Mouse (Mus musculus) midbrain, embryonic 13.5 days (tissue): Measurements from ENCODE around the gene Dnah6. TPM values are rescaled to one million over a fixed set of nuclear protein-coding genes. Genes with fewer than 3 reads are reported as not detected.

Experiments used
- ATAC-seq: fragments of 200-750 bp; cut with Nextera tagmentation; 2 replicates; pipeline ENCODE4 v1.8.0; 2017; ENCODE audit warnings: mild to moderate bottlenecking, moderate TSS enrichment, moderate library complexity
- H3K27ac ChIP-seq: fragments of 300-500 bp; sonication (generic); 2 replicates; pipeline ENCODE4 v1.5.1; 2015; ENCODE audit warnings: inconsistent platforms, mild to moderate bottlenecking, moderate library complexity
- H3K27me3 ChIP-seq: fragments of 300-500 bp; sonication (generic); 2 replicates; pipeline ENCODE4 v1.6.1; 2015; ENCODE audit warnings: mild to moderate bottlenecking, inconsistent platforms
- H3K36me3 ChIP-seq: fragments of 300-500 bp; sonication (generic); 2 replicates; pipeline ENCODE4 v1.6.1; 2015; ENCODE audit warnings: mild to moderate bottlenecking, inconsistent platforms
- H3K4me1 ChIP-seq: fragments of 300-500 bp; sonication (generic); replicated peaks from 2 replicates; pipeline ENCODE4 v1.6.1; 2015; ENCODE audit warnings: inconsistent platforms
- H3K4me2 ChIP-seq: fragments of 300-500 bp; sonication (generic); replicated peaks from 2 replicates; pipeline ENCODE4 v1.6.1; 2015; ENCODE audit warnings: moderate library complexity, mild to moderate bottlenecking, inconsistent platforms
- H3K4me3 ChIP-seq: fragments of 300-500 bp; sonication (generic); replicated peaks from 2 replicates; pipeline ENCODE4 v1.5.1; 2015; ENCODE audit warnings: mild to moderate bottlenecking, inconsistent platforms
- H3K9ac ChIP-seq: fragments of 300-500 bp; sonication (generic); replicated peaks from 2 replicates; pipeline ENCODE4 v1.6.1; 2015; ENCODE audit warnings: mild to moderate bottlenecking, inconsistent platforms
- H3K9me3 ChIP-seq: fragments of 300-500 bp; sonication (generic); 2 replicates; pipeline ENCODE4 v1.6.1; 2016; ENCODE audit warnings: mild to moderate bottlenecking, inconsistent platforms
- WGBS: fragments of 180-500 bp; shearing (Covaris S2); methylation state at CpG from one replicate; pipeline ENCODE4 v1.1.7; 2015; 5-methylcytosine and 5-hydroxymethylcytosine counted together
- polyA plus RNA-seq: library from polyadenylated mRNA; unstranded; fragments of >200 nt; fragmentation: Nextera tagmentation; extraction: Ambion mirVana; gene quantifications from 2 replicates; pipeline ENCODE4 v1.2.1, GENCODE M21; 2015

Dnah6 gene
- polyA plus RNA-seq, 1 experiment from 2014 or later, result 0.17 TPM

DNA sequence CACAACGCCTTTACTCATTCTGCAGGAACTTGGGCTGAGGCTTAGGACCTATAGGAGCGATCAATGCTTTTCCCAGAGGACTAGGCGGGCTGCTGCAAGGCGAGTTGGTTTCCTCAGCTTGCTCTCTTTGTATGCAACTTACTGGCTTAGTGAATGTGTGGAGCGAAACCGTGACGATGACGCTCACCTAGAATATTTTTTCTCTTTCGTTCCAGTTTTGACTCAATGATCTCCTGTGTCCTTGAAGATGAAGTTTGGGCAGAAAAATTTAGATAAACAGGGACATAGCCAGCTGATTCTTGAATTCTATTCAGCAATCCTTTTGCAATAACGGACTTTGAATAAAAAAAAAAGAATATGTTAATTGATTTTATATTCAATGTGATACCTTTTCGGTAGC lies 101.1 kb downstream of the Dnah6 start:
- 79% methylated on average over 11 of the region's 11 CpGs for WGBS
- no peak overlapping the region for H3K4me2 ChIP-seq
- no peak overlapping the region for H3K27ac ChIP-seq
- H3K4me3 ChIP-seq, result no peak overlapping the region
- no peaks in the 10 kb centered on the region for H3K27me3 ChIP-seq
- H3K4me1 ChIP-seq, result no peaks in the 10 kb centered on the region
- no peak for ATAC-seq
- no peak overlapping the region for H3K9ac ChIP-seq
- H3K9me3 ChIP-seq, result no peaks in the 10 kb centered on the region
- no peaks in the 10 kb centered on the region for H3K36me3 ChIP-seq

DNA sequence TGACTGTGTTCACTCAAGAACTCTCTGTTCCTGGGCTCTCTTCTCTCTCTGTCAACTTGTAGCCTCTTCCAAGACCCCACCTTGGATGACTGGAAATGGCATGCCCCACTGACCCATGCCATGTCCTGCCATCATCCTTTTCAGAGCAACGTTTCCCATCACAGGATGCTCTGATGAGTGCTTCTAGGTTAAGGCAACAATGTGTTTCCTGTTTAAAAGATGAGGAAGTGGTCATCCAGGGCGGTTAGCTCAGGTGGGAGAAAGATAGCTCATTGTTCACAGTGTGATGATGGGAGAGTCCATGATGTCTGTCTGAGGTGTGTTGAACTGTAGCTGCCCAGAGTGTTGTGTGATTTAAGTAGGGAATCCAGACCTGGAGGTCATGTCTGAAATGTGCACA lies 107.6 kb downstream of the Dnah6 start:
- no peak overlapping the region for H3K4me2 ChIP-seq
- no peak for ATAC-seq
- no peak overlapping the region for H3K27ac ChIP-seq
- H3K4me1 ChIP-seq, result no peaks in the 10 kb centered on the region
- no peak overlapping the region for H3K9ac ChIP-seq
- H3K4me3 ChIP-seq, result no peak overlapping the region
- H3K36me3 ChIP-seq, result no peaks in the 10 kb centered on the region
- H3K27me3 ChIP-seq, result no peaks in the 10 kb centered on the region
- no peaks in the 10 kb centered on the region for H3K9me3 ChIP-seq
- 81% methylated on average over 2 of the region's 2 CpGs for WGBS

DNA sequence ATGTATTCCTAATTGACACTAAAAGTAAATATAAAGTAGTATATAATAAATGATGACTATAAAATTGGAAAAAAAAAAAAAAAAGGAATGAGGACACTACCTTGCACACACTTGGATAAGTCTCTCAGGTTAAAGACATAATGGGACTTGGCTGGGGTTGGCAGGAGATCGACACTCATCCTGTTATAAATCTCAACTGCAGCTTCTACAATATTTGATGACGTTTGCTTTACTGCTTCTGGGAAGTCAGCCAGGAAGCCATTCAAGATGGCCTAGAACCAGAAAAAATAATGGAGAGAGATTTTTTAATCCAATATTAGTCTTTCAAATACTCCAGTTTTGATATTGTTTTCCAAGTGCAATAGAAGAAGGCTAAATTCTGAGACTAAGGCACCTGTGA lies 108.1 kb downstream of the Dnah6 start:
- Histone ChIP-seq H3K9ac (no peak overlapping the region), H3K27me3 (no peaks in the 10 kb centered on the region), H3K4me1 (no peaks in the 10 kb centered on the region), H3K36me3 (no peaks in the 10 kb centered on the region), H3K27ac (no peak overlapping the region), H3K9me3 (no peaks in the 10 kb centered on the region), H3K4me2 (no peak overlapping the region), H3K4me3 (no peak overlapping the region)
- ATAC-seq, result no peak
- 78% methylated on average over 2 of the region's 2 CpGs for WGBS

DNA sequence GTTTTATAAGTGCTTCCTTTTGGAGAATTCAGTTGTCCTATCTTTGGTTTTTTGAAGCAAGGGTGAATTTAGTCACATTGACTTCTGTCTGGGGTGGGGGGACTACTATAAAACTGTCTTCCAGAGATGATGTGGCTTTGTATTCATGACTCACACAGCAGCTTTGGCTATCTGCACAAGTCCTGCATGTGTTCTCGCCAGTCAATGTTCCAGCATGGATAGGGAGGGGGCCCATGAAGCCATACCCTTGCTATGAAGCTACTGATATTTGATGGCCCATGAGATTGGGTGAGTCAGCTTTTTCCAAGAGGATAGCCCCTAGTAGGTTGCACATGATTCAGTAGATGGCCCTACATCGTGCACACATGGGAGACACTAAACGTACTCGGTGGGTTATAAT lies 128.3 kb downstream of the Dnah6 start:
- Histone ChIP-seq H3K9ac (no peak overlapping the region), H3K36me3 (no peaks in the 10 kb centered on the region), H3K9me3 (peaks cover 5% of the 10 kb centered on the region; the same call in 1 of the 2 replicates), H3K27ac (no peak overlapping the region), H3K4me3 (no peak overlapping the region), H3K4me2 (no peak overlapping the region), H3K4me1 (no peaks in the 10 kb centered on the region), H3K27me3 (no peaks in the 10 kb centered on the region)
- WGBS, result 91% methylated on average over 4 of the region's 4 CpGs
- ATAC-seq, result no peak

DNA sequence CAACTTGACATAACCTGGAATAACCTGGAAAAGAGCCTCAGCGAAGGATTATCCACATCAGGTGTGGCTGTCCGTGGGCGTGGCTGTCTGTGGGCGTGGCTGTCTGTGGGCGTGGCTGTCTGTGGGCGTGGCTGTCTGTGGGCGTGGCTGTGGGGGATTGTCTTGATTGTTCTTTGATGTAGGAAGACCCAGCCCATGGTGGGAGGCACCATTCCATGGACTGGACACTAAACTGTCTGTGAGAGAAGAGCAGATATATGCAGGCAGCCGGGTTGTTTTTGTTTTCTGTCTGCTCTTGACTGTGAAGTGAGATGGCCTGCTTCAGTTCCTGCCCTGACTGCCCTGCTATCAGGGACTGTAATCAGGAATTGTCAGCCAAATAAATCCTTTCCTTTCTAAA lies 130.6 kb downstream of the Dnah6 start:
- H3K9ac ChIP-seq, result no peak overlapping the region
- H3K4me3 ChIP-seq, result no peak overlapping the region
- H3K9me3 ChIP-seq, result no peaks in the 10 kb centered on the region
- H3K27ac ChIP-seq, result no peak overlapping the region
- WGBS, result 81% methylated on average over 8 of the region's 8 CpGs
- no peak overlapping the region for H3K4me2 ChIP-seq
- no peaks in the 10 kb centered on the region for H3K36me3 ChIP-seq
- no peaks in the 10 kb centered on the region for H3K27me3 ChIP-seq
- H3K4me1 ChIP-seq, result no peaks in the 10 kb centered on the region
- no peak for ATAC-seq

DNA sequence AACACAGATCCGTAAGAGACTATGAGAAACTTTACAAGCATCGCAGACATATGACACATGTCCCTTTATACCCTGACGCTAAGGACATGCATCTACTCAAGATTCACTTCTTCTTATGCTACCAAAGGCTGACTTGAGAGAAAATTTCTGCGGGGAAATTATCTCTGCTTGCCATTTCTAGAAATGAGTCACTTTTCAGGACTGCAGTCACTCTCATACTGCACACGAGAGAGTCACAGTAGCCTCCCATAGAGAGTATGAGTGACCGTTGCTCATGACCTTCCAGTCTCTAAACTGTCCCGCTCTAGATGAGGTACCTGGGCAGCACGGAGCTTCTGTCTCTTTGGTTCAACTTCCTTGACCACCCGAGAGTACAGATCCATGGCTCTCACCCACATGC lies 138.9 kb downstream of the Dnah6 start:
- no peak overlapping the region for H3K4me2 ChIP-seq
- no peaks in the 10 kb centered on the region for H3K4me1 ChIP-seq
- H3K9me3 ChIP-seq, result 0 out of 2 replicates have a peak, but pooled peaks cover 5% of the 10 kb centered on the region
- H3K36me3 ChIP-seq, result no peaks in the 10 kb centered on the region
- H3K4me3 ChIP-seq, result no peak overlapping the region
- no peak overlapping the region for H3K9ac ChIP-seq
- H3K27me3 ChIP-seq, result no peaks in the 10 kb centered on the region
- ATAC-seq, result no peak
- H3K27ac ChIP-seq, result no peak overlapping the region
- 94% methylated on average over 9 of the region's 9 CpGs for WGBS

DNA sequence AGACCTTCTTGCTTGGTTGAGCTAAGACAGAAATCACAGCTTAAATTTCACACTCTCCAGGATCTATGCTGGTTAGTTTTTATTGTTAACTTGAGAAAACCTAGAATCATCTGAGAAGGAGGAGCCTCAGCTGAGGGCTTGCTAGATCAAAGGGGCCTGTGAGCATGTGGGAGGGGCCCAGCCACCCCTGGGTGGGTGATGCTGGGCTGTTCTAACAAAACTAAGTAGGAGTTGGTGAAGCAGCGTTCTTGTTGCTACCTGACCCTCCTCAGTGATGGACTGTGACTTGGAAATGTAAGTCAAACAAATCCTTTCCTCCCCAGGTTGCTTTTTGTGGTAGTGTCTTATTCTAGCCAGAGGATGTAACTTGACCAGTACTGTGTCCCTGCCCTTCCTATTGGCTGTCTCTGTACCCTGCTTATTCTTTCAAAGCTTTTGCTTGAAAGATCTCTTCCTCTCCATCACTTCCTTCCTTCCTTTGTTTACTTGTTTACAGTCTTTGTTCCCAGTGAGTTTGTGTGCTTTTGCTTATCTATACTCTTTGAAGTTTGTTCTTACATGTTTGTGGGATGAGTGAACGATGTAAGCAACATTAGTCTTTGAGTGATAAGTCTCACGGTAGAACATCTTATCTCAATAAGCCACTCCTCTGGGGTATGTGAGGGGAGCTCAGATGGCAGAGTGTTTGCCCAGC lies 149.2 kb downstream of the Dnah6 start:
- 74% methylated on average over 3 of the region's 3 CpGs for WGBS
- no peaks in the 10 kb centered on the region for H3K4me1 ChIP-seq
- no peak overlapping the region for H3K4me3 ChIP-seq
- no peaks in the 10 kb centered on the region for H3K27me3 ChIP-seq
- H3K9ac ChIP-seq, result no peak overlapping the region
- ATAC-seq, result no peak
- H3K4me2 ChIP-seq, result no peak overlapping the region
- 0 out of 2 replicates have a peak, but pooled peaks cover 3% of the 10 kb centered on the region for H3K9me3 ChIP-seq
- H3K36me3 ChIP-seq, result no peaks in the 10 kb centered on the region
- no peak overlapping the region for H3K27ac ChIP-seq

DNA sequence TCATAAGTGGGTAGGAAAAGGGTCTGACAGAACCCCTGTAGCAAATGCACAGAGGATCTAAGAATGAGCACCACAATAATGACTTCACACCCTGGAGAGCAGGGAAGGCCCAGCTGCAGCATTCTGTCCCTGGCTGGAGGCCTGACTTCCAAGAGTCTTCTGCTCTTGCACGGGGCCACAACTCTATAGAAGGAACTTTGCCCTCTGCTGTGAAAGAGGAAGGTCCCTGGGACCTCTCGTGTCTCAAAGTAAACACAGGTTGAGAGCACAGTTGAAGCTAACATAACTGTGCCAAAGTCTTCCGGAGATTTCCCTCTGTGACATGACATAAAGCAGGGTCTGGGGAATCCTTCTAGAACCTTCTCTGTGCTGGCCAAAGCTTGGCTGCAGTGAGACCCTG lies 150.2 kb downstream of the Dnah6 start:
- no peak for ATAC-seq
- no peaks in the 10 kb centered on the region for H3K4me1 ChIP-seq
- 86% methylated on average over 3 of the region's 3 CpGs for WGBS

DNA sequence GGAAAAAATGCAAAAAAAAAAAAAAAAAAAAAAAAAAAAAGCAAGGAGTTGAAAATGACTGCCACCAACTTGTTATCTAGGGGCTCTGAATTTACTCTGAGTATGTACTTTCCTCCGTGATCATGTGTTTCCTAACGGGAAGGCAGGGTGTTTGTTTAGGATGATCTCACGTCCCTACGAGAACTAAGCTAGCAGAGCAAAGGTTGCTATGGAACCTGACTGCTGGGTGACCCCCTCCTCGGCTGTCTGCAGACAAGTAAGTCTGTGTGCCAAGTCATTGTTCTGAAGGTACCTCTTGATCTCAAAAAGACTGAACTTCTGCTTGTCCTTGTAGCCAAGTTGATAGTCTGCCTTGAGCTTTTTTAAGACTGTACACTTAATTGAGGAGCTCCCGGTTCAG lies 150.8 kb downstream of the Dnah6 start:
- ATAC-seq, result no peak
- Histone ChIP-seq H3K9me3 (no peaks in the 10 kb centered on the region), H3K27ac (no peak overlapping the region), H3K4me3 (no peak overlapping the region), H3K4me1 (no peaks in the 10 kb centered on the region), H3K9ac (no peak overlapping the region), H3K4me2 (no peak overlapping the region), H3K27me3 (no peaks in the 10 kb centered on the region), H3K36me3 (no peaks in the 10 kb centered on the region)
- 75% methylated on average over 6 of the region's 6 CpGs for WGBS

More for the DNA sequence above, 150.2 kb downstream of the Dnah6 start:
- no peak overlapping the region for H3K4me3 ChIP-seq
- no peak overlapping the region for H3K4me2 ChIP-seq
- H3K9me3 ChIP-seq, result no peaks in the 10 kb centered on the region
- H3K27me3 ChIP-seq, result no peaks in the 10 kb centered on the region
- H3K36me3 ChIP-seq, result no peaks in the 10 kb centered on the region
- H3K9ac ChIP-seq, result no peak overlapping the region
- no peak overlapping the region for H3K27ac ChIP-seq

DNA sequence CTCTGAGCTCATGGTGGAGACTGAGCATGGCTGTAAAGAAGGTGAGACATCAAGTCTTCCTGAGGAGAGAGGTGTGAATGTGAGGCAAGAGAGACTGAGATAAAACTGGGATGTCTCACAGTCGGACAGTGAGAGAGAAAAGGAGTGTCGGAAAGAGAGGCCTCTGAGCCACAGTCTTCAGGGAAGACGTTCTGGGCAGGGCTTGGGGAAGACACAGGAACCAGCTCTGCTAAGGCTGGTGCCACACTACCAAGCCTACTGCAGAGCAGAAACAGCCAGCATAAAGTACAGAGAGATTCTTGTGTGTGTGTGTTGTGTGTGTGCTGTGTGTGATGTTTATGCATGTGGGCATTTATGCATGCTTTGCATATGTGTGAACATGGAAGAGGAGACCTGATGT lies 156.9 kb downstream of the Dnah6 start:
- Histone ChIP-seq H3K27me3 (no peaks in the 10 kb centered on the region), H3K27ac (no peak overlapping the region), H3K4me3 (no peak overlapping the region), H3K9ac (no peak overlapping the region), H3K36me3 (no peaks in the 10 kb centered on the region), H3K4me2 (no peak overlapping the region), H3K9me3 (no peaks in the 10 kb centered on the region), H3K4me1 (no peaks in the 10 kb centered on the region)
- no peak for ATAC-seq
- WGBS, result 85% methylated on average over 3 of the region's 3 CpGs

DNA sequence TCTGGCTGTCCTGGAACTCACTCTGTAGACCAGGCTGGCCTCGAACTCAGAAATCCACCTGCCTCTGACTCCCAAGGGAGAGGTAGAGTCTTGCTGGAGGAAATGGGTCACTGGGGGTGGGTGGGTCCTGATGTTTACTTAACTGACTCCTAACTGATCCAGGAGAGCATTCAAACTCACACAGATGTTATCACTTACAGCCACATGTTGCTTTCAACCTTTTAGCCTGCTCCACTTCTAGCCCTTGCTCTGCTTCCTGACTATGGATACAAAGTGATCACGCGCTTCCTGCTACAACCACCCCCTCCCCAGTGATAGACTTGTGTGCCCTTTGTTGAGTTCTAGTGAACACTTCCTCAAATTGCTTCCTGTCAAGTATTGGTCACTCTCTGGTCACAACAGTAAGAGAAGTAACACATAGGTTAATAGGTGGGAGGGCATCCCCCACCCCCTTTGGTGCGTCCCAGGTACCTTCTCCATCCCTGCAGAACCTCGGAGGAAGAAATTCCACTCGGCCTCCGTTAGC lies 161.8 kb downstream of the Dnah6 start:
- H3K27ac ChIP-seq, result no peak overlapping the region
- no peak overlapping the region for H3K4me3 ChIP-seq
- peaks cover 13% of the 10 kb centered on the region; the same call in 1 of the 2 replicates for H3K9me3 ChIP-seq
- no peak for ATAC-seq
- no peaks in the 10 kb centered on the region for H3K27me3 ChIP-seq
- no peak overlapping the region for H3K9ac ChIP-seq
- H3K36me3 ChIP-seq, result no peaks in the 10 kb centered on the region
- H3K4me1 ChIP-seq, result no peaks in the 10 kb centered on the region
- WGBS, result 94% methylated on average over 7 of the region's 7 CpGs
- no peak overlapping the region for H3K4me2 ChIP-seq

DNA sequence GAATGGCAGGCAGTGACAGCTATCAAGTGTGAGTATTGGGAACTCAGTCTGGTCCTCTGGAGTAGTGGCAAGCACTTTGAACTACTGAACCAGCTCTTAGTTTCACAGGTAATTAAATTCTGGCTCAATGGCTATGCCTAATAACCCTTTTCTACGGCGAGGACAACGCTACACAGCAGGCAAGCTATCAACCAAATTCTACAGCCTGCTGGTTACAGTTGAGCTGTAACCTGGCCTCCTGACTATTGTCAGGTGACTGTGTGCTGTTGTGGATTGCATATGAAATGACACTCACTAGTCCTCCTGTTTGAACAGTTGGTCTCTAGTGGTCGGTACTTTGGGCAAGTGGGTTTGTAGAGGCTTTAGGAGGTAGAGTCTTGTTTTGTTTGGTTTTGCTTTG lies 162.3 kb downstream of the Dnah6 start:
- Histone ChIP-seq H3K4me2 (no peak overlapping the region), H3K4me1 (no peaks in the 10 kb centered on the region), H3K27me3 (no peaks in the 10 kb centered on the region), H3K9me3 (peaks cover 13% of the 10 kb centered on the region; the same call in 1 of the 2 replicates), H3K9ac (no peak overlapping the region), H3K27ac (no peak overlapping the region), H3K36me3 (no peaks in the 10 kb centered on the region), H3K4me3 (no peak overlapping the region)
- no peak for ATAC-seq
- 88% methylated on average over 4 of the region's 4 CpGs for WGBS

DNA sequence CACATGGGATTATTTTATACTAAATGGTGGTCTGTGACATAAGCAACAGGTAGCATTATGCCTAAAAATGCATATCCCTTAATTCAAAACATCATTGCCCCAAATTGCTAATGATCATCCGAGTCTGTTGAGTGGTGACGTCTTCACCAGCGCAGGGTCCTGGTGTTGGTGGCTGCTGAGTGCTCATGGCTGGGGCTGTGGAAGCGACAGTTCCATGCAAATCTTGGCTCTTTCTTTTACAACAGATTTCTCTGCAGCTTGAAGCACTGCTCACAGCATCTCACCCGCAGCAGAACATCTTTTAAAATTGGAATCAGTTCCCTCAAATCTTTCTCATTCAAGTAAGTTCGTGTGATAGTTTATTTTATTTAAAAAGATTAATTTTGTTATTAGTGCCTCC lies 166.1 kb downstream of the Dnah6 start:
- H3K27me3 ChIP-seq, result no peaks in the 10 kb centered on the region
- H3K9ac ChIP-seq, result no peak overlapping the region
- H3K36me3 ChIP-seq, result no peaks in the 10 kb centered on the region
- ATAC-seq, result no peak
- H3K9me3 ChIP-seq, result peaks cover 13% of the 10 kb centered on the region; the same call in 1 of the 2 replicates
- no peak overlapping the region for H3K27ac ChIP-seq
- H3K4me1 ChIP-seq, result no peaks in the 10 kb centered on the region
- H3K4me3 ChIP-seq, result no peak overlapping the region
- 92% methylated on average over 6 of the region's 6 CpGs for WGBS
- H3K4me2 ChIP-seq, result no peak overlapping the region
